In genomic region chr7:28863540-28863939, GRCm38 (mm10) we compare ENCODE assay signal across 10 mouse cellular contexts. TPM values are rescaled to one million over a fixed set of nuclear protein-coding genes. Genes with fewer than 3 reads are reported as not detected.
DNase-seq lines count a peak whose midpoint lies in the region; ATAC-seq and TF ChIP-seq lines count a peak whose summit lies in the region.
"Had no signal": no experiment of that assay in that cellular context is flagged by ENCODE, and none has a peak within 500 bp of the region (broad histone marks: within the 10 kb centered on the region; RNA-seq: fewer than 3 reads in every experiment).

Gene Lgals7 (plus strand): TSS chr7:28863853.

- H3K9me3 ChIP-seq in hindbrain, embryonic 11.5 days (ENCODE audit: control insufficient read depth, low read length): no peaks in the 10 kb centered on the region
- no peaks in the 10 kb centered on the region for H3K9me3 ChIP-seq in hindbrain, postnatal 0 days (ENCODE audit: low read length)
- 0 out of 2 replicates have a peak, but pooled peaks cover 4% of the 10 kb centered on the region for H3K9me3 ChIP-seq in neural tube, embryonic 12.5 days

- H3K4me1 ChIP-seq in hindbrain, embryonic 11.5 days (replicated peaks; ENCODE audit: control insufficient read depth, insufficient read depth, low read length): no peaks in the 10 kb centered on the region
- no peaks in the 10 kb centered on the region for H3K4me1 ChIP-seq in hindbrain, postnatal 0 days (ENCODE audit: insufficient read depth, low read length)
- H3K4me1 ChIP-seq in neural tube, embryonic 12.5 days: peaks cover 8% of the 10 kb centered on the region; the same call in 1 of the 2 replicates

- no peak within 1 kb of the TSS for H3K4me3 ChIP-seq in hindbrain, embryonic 11.5 days (ENCODE audit: low read depth, low read length)
- no peak within 1 kb of the TSS for H3K4me3 ChIP-seq in hindbrain, postnatal 0 days (ENCODE audit: low read length)
- H3K4me3 ChIP-seq in neural tube, embryonic 12.5 days: no peak within 1 kb of the TSS

- no peak within 1 kb of the TSS for H3K27ac ChIP-seq in hindbrain, embryonic 11.5 days (ENCODE audit: low read depth, low read length)
- H3K27ac ChIP-seq in hindbrain, postnatal 0 days: no peak within 1 kb of the TSS
- H3K27ac ChIP-seq in neural tube, embryonic 12.5 days: no peak within 1 kb of the TSS

- 0 out of 2 replicates have a peak within 1 kb of the TSS, but pooled peaks have one; percentile 15 for H3K9ac ChIP-seq in hindbrain, embryonic 11.5 days (ENCODE audit: low read depth, low read length)
- H3K9ac ChIP-seq in hindbrain, postnatal 0 days (replicated peaks; ENCODE audit: low read length): no peak within 1 kb of the TSS
- no peak within 1 kb of the TSS for H3K9ac ChIP-seq in neural tube, embryonic 12.5 days

- no peak for TF ChIP-seq CTCF in hindbrain, postnatal 0 days (IDR thresholded peaks at IDR 0.05; ENCODE audit: low read depth)

- whole genome bisulfite sequencing in hindbrain, embryonic 11.5 days: 90% methylated on average over 6 of the region's 6 CpGs
- 82% methylated on average over 6 of the region's 6 CpGs for WGBS in hindbrain, postnatal 0 days
- 90% methylated on average over 6 of the region's 6 CpGs for WGBS in neural tube, embryonic 12.5 days

- H3K4me2 ChIP-seq in hindbrain, embryonic 11.5 days (replicated peaks; ENCODE audit: low read depth, low read length): no peak within 1 kb of the TSS
- no peak within 1 kb of the TSS for H3K4me2 ChIP-seq in hindbrain, postnatal 0 days (ENCODE audit: low read depth, low read length)
- H3K4me2 ChIP-seq in neural tube, embryonic 12.5 days (replicated peaks): 0 out of 2 replicates have a peak within 1 kb of the TSS, but pooled peaks have one; percentile 3

- H3K27me3 ChIP-seq in hindbrain, embryonic 11.5 days (ENCODE audit: control insufficient read depth, insufficient read depth, low read length): no peaks in the 10 kb centered on the region
- H3K27me3 ChIP-seq in hindbrain, postnatal 0 days (ENCODE audit: insufficient read depth, low read length): no peaks in the 10 kb centered on the region
- no peaks in the 10 kb centered on the region for H3K27me3 ChIP-seq in neural tube, embryonic 12.5 days (replicated peaks)

- no peaks in the 10 kb centered on the region for H3K36me3 ChIP-seq in hindbrain, embryonic 11.5 days (ENCODE audit: control insufficient read depth, insufficient read depth, low read length)
- H3K36me3 ChIP-seq in hindbrain, postnatal 0 days (ENCODE audit: insufficient read depth, low read length): no peaks in the 10 kb centered on the region
- H3K36me3 ChIP-seq in neural tube, embryonic 12.5 days: no peaks in the 10 kb centered on the region

- no peak for ATAC-seq in hindbrain, embryonic 11.5 days (ENCODE audit: low FRiP score)
- ATAC-seq in hindbrain, postnatal 0 days: no peak
- ATAC-seq in neural tube, embryonic 12.5 days (ENCODE audit: low FRiP score, low read depth): no peak

- no peak for DNase-seq in hindbrain, embryonic 11.5 days (ENCODE audit: low spot score)
- DNase-seq in hindbrain, postnatal 0 days (ENCODE audit: low spot score): no peak
- no peak for DNase-seq in neural tube, embryonic 10.5 days (ENCODE audit: extremely low spot score, low spot score)
- DNase-seq in induced T-regulatory cell, adult 2 months (ENCODE audit: low read depth): peak; percentile 51
- no peak for DNase-seq in retina, embryonic 14.5 days (ENCODE audit: low spot score)
- no peak for DNase-seq in embryo, embryonic 11 days
- DNase-seq: gastrocnemius, postnatal 14 days; kidney, adult 2 months; thymus, postnatal 25 days had no signal

RNA-seq across cellular contexts. Expression of gene Lgals7, which starts in this region (rescaled TPM):
- polyA plus RNA-seq in hindbrain, embryonic 11.5 days (2014; fragmentation: Nextera tagmentation; extraction: Ambion mirVana): 1.7 and 2.7 TPM in 2 replicates
- 1.1 TPM in 1 of 2 replicates, not detected in the other for total RNA-seq in hindbrain, postnatal 0 days (2014; rRNA removed)
- polyA plus RNA-seq in hindbrain, postnatal 0 days (2015; fragmentation: Nextera tagmentation; extraction: Ambion mirVana): 3.7 and 5.0 TPM in 2 replicates
- polyA plus RNA-seq in neural tube, embryonic 12.5 days (2016; fragmentation: Nextera tagmentation; extraction: Ambion mirVana): 2.1 and 3.0 TPM in 2 replicates
- total RNA-seq: gastrocnemius, postnatal 14 days had no signal
